Mouse (Mus musculus) forebrain, embryonic 14.5 days (tissue): Measurements from ENCODE around the gene Serp2. TPM values are rescaled to one million over a fixed set of nuclear protein-coding genes. Genes with fewer than 3 reads are reported as not detected.

ENCODE experiments used
- ATAC-seq: fragments of 200-750 bp; cut with Nextera tagmentation; 2 replicates; pipeline ENCODE4 v1.8.0; 2017; ENCODE audit warnings: mild to moderate bottlenecking, moderate library complexity
- DNase-seq: peaks from one replicate; pipeline ENCODE4 v3.0.0-alpha.2; 2015; ENCODE audit warnings: low spot score
- H3K27ac ChIP-seq: fragments of 300-500 bp; sonication (generic); 2 replicates; pipeline ENCODE4 v1.5.1; 2014; ENCODE audit warnings: low read depth, mild to moderate bottlenecking, control low read depth, low read length, moderate library complexity
- H3K27me3 ChIP-seq: fragments of 300-500 bp; sonication (generic); replicated peaks from 2 replicates; pipeline ENCODE4 v1.6.1; 2014; ENCODE audit warnings: low read length, control low read depth, mixed read lengths; ENCODE audit not compliant: control insufficient read depth, insufficient read depth
- H3K36me3 ChIP-seq: fragments of 300-500 bp; sonication (generic); 2 replicates; pipeline ENCODE4 v1.6.1; 2014; ENCODE audit warnings: low read length, control low read depth; ENCODE audit not compliant: control insufficient read depth, insufficient read depth
- H3K4me1 ChIP-seq: fragments of 300-500 bp; sonication (generic); 2 replicates; pipeline ENCODE4 v1.6.1; 2014; ENCODE audit warnings: antibody characterized with exemption, low read length, control low read depth; ENCODE audit not compliant: control insufficient read depth, insufficient read depth
- H3K4me2 ChIP-seq: fragments of 300-500 bp; sonication (generic); 2 replicates; pipeline ENCODE4 v1.6.1; 2014; ENCODE audit warnings: mild to moderate bottlenecking, control low read depth, low read length
- H3K4me3 ChIP-seq: fragments of 300-500 bp; sonication (generic); 2 replicates; pipeline ENCODE4 v1.5.1; 2014; ENCODE audit warnings: low read depth, low read length, control low read depth
- H3K9ac ChIP-seq: fragments of 300-500 bp; sonication (generic); 2 replicates; pipeline ENCODE4 v1.6.1; 2014; ENCODE audit warnings: mild to moderate bottlenecking, low read length, control low read depth, moderate library complexity
- H3K9me3 ChIP-seq: fragments of 300-500 bp; sonication (generic); replicated peaks from 2 replicates; pipeline ENCODE4 v1.6.1; 2016; ENCODE audit warnings: low read length, control low read depth, mixed read lengths; ENCODE audit not compliant: control insufficient read depth
- WGBS: fragments of 180-500 bp; shearing (Covaris S2); extraction: QIAGEN DNeasy Blood & Tissue Kit; methylation state at CpG from one replicate; pipeline ENCODE4 v1.1.7; 2014; 5-methylcytosine and 5-hydroxymethylcytosine counted together
- polyA plus RNA-seq: library from polyadenylated mRNA; unstranded; fragments of >200 nt; fragmentation: Nextera tagmentation; extraction: Ambion mirVana; gene quantifications from 2 replicates; pipeline ENCODE4 v1.2.1, GENCODE M21; 2014

Serp2 gene
- polyA plus RNA-seq, 1 experiment from 2014 or later, result 147 TPM

GRCm38 (mm10) chr14:76536921-76537320, 19.8 kb downstream of the Serp2 start:
- Histone ChIP-seq H3K9ac (no peak overlapping the region), H3K27ac (no peak overlapping the region), H3K4me3 (no peak overlapping the region), H3K4me2 (no peak overlapping the region), H3K27me3 (no peaks in the 10 kb centered on the region), H3K36me3 (no peaks in the 10 kb centered on the region), H3K4me1 (peaks cover 11% of the 10 kb centered on the region), H3K9me3 (no peaks in the 10 kb centered on the region)
- DNase-seq (no peak), ATAC-seq (no peak)
- 48% methylated on average over 6 of the region's 6 CpGs for WGBS

GRCm38 (mm10) chr14:76535096-76535495, 21.6 kb downstream of the Serp2 start:
- ATAC-seq, result no peak
- no peak for DNase-seq
- H3K9me3 ChIP-seq, result no peaks in the 10 kb centered on the region
- no peaks in the 10 kb centered on the region for H3K27me3 ChIP-seq
- peaks cover 11% of the 10 kb centered on the region for H3K4me1 ChIP-seq
- WGBS, result 95% methylated on average over 1 of the region's 1 CpGs
- no peak overlapping the region for H3K4me2 ChIP-seq
- no peaks in the 10 kb centered on the region for H3K36me3 ChIP-seq
- H3K4me3 ChIP-seq, result no peak overlapping the region
- H3K27ac ChIP-seq, result no peak overlapping the region
- H3K9ac ChIP-seq, result no peak overlapping the region

DNA sequence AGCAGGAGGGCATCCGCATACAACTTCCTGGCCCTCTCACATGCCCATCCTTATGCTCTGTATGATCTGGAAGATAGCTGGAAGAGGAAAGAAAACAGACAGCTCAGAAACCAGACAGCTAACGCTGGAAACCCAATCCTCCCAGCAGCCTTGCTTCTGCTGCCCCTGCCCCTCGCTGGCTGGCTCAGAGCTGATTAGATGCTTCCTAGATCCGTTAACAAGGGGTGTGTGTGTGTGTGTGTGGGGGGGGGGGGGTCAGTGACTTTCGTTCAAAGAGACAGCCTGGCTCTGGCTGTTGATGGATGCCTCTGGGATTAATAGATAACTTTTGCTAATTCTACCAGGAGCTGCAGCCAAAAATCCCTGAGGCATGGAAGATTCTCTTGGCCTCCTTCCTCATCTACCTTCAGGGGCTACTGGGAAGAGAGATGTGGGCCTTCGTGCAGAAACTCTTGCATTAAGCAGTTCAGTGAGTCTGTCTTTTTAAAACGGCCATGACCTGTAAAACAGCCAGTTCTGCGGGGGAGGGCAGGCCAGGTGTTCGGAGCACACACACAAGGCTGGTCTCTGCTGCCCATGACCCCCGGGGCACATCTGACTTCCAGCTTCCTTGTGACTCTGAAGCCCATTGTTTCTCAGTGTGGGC, 23.4 kb downstream of the Serp2 start:
- H3K9ac ChIP-seq, result peak overlapping the region; percentile 46; the same call in 1 of the 2 replicates
- H3K27ac ChIP-seq, result peak overlapping the region; percentile 36
- 23% methylated on average over 10 of the region's 10 CpGs for WGBS
- ATAC-seq (peak; percentile 62), DNase-seq (no peak)
- no peaks in the 10 kb centered on the region for H3K27me3 ChIP-seq
- H3K4me1 ChIP-seq, result peaks cover 11% of the 10 kb centered on the region
- peak overlapping the region; percentile 46 for H3K4me2 ChIP-seq
- no peaks in the 10 kb centered on the region for H3K9me3 ChIP-seq
- H3K4me3 ChIP-seq, result peak overlapping the region; percentile 1; the same call in 1 of the 2 replicates
- no peaks in the 10 kb centered on the region for H3K36me3 ChIP-seq

- Histone ChIP-seq H3K4me3 (peak overlapping the region; percentile 1; the same call in 1 of the 2 replicates), H3K9ac (peak overlapping the region; percentile 46; the same call in 1 of the 2 replicates), H3K4me1 (peaks cover 11% of the 10 kb centered on the region), H3K27ac (peak overlapping the region; percentile 36), H3K9me3 (no peaks in the 10 kb centered on the region), H3K4me2 (peak overlapping the region; percentile 46), H3K27me3 (no peaks in the 10 kb centered on the region), H3K36me3 (no peaks in the 10 kb centered on the region)
- ATAC-seq (peak; percentile 93), DNase-seq (peak; percentile 53)
- WGBS, result 50% methylated on average over 20 of the region's 20 CpGs
Observed at GRCm38 (mm10) chr14:76532257-76533169, 24.2 kb downstream of the Serp2 start.

DNA sequence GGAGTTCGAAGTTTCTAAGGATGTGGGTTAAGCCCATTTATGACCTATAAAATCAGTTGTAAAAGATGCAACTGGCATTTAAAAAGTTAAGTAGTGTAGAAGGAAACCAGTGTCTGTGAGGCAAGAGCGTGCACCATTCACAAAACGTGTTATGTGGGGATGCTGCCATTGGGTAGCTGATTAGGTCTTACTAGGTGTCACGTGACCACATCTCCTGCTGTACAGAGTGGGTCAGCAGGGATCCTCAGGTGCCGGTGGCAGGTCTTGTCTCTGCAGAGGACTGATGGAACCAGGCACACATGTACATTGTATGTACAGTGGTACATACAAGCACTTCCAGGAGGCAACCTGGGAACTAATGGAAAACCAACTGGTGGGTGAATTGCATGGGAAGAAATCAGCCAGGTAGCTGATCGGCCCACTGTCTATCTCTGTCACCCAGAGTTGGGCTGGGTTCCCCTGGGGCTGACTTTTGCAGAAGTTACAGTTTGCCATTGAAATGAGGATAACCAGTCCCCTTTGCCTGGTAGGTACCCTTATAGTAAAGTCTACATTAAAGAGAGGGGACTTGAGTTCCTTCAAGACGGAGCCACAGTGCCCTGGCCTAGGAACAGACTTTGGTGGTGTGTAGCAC, 25.5 kb downstream of the Serp2 start:
- Histone ChIP-seq H3K9ac (no peak overlapping the region), H3K27me3 (no peaks in the 10 kb centered on the region), H3K4me2 (no peak overlapping the region), H3K36me3 (no peaks in the 10 kb centered on the region), H3K9me3 (no peaks in the 10 kb centered on the region), H3K4me1 (peaks cover 11% of the 10 kb centered on the region), H3K4me3 (no peak overlapping the region), H3K27ac (no peak overlapping the region)
- no peak for ATAC-seq
- DNase-seq, result no peak
- WGBS, result 88% methylated on average over 7 of the region's 7 CpGs

GRCm38 (mm10) chr14:76528641-76529040, 28.0 kb downstream of the Serp2 start:
- DNase-seq (no peak), ATAC-seq (no peak)
- peaks cover 11% of the 10 kb centered on the region for H3K4me1 ChIP-seq
- H3K27ac ChIP-seq, result no peak overlapping the region
- H3K9me3 ChIP-seq, result no peaks in the 10 kb centered on the region
- 44% methylated on average over 5 of the region's 5 CpGs for whole genome bisulfite sequencing
- no peak overlapping the region for H3K9ac ChIP-seq
- H3K4me2 ChIP-seq, result no peak overlapping the region
- no peaks in the 10 kb centered on the region for H3K27me3 ChIP-seq
- no peak overlapping the region for H3K4me3 ChIP-seq
- H3K36me3 ChIP-seq, result no peaks in the 10 kb centered on the region

DNA sequence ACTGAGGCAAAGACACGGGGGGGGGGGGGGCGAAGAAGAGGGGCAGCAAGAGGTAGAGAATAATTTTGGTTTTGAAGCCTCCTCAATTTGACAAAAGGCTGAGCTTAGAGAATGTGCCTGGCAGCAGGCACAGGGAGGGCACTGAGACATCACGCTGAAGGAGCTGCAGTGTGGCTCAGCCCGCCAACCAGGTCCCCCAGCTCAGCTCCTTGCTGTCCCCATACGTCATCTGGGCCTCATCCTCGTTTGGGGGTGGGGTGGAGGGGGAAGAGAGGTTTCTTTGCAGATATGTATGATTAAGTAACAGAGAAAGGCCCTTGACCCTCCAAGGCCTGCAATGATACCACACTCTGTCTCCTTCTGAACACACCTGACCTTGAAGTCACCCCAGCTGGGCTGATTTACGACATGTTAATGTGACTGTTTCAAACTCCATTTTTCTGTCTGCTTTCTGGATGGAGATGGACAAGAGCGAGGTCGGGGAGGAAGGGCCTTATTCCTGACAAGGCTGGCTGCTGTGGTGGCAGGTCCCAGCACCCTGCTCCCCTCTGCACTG, 28.9 kb downstream of the Serp2 start:
- ATAC-seq, result no peak
- Histone ChIP-seq H3K4me2 (no peak overlapping the region), H3K27ac (no peak overlapping the region), H3K4me3 (no peak overlapping the region), H3K9ac (no peak overlapping the region), H3K4me1 (peaks cover 3% of the 10 kb centered on the region), H3K36me3 (no peaks in the 10 kb centered on the region), H3K9me3 (no peaks in the 10 kb centered on the region), H3K27me3 (no peaks in the 10 kb centered on the region)
- DNase-seq, result no peak
- WGBS, result 76% methylated on average over 9 of the region's 9 CpGs

DNA sequence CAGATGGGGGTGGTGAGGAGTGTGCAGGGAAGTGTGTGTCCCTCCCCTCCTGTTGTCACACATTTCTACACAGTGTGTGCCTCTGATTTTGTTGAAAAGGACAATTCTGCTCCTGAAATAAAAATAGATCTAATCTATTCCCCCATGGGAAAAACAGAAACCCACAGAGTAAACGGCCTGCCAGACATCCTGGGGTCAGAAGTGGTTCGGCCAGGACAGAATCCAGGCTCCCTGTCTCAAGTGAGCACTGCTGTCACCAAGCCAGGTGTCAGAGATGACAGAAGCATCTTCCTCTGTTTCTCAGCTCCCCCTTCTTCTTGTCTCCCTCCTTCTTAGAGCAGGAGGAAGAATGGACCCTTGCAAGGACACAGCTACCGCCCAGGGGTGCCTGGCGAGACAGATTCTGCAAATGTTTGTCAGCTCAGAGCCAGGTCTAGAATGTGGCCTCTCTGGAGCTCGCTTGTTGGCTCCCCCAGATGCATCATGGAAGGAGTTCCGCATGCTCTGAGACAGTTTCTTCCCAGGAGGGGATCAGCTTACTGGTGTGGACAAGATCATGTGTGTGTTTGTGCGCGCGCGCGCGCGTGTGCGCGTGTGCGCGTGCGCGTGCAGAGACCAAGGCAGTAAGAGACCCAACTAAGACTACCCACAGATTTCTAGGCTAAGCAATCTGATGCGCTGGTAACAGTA, 29.5 kb downstream of the Serp2 start:
- no peaks in the 10 kb centered on the region for H3K9me3 ChIP-seq
- no peak for ATAC-seq
- no peak for DNase-seq

More for the DNA sequence above, 29.5 kb downstream of the Serp2 start:
- H3K4me2 ChIP-seq, result no peak overlapping the region
- 94% methylated on average over 20 of the region's 20 CpGs for WGBS
- H3K9ac ChIP-seq, result no peak overlapping the region
- no peak overlapping the region for H3K27ac ChIP-seq
- H3K27me3 ChIP-seq, result no peaks in the 10 kb centered on the region
- H3K4me3 ChIP-seq, result no peak overlapping the region
- no peaks in the 10 kb centered on the region for H3K36me3 ChIP-seq
- no peaks in the 10 kb centered on the region for H3K4me1 ChIP-seq
